Mouse (Mus musculus) lung, adult 2 months (tissue): ENCODE results near the gene Pla2g2c.

Experiments used
- CTCF ChIP-seq: fragments of 200-500 bp; IDR thresholded peaks from 2 replicates; pipeline ENCODE4 v1.5.1; 2011; ENCODE audit warnings: mild to moderate bottlenecking, low read length, control low read depth; ENCODE audit not compliant: insufficient read depth
- POLR2A ChIP-seq: fragments of 200-500 bp; IDR thresholded peaks from 2 replicates; pipeline ENCODE4 v1.6.1; 2011; ENCODE audit warnings: low read depth, mild to moderate bottlenecking, control low read depth, low read length, borderline replicate concordance; ENCODE audit errors: extremely low read depth

DNA sequence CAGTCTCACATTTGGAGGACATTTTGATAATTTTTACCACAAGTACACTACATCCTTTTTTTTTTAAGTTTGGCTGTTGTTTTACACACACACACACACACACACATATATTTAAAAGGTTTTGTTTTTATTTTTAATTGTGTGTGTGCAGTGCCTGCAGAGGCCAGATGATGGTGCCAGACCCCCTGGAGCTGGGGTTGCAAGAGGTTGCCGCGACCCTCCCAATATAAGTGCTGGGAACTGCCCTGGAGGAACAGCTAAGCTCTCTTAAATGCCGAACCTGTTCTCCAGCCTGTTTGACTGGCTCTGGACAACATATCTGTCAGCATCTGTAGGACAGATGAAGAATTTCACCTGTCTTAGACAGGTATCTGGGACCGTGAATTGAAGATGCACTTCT lies 20.4 kb upstream of the Pla2g2c start:
- no peak for TF ChIP-seq CTCF
- TF ChIP-seq POLR2A: no peak
